Mouse (Mus musculus): ENCODE measurements at regions not wholly inside any gene's neighbourhood (a gene's known extent, or its start where the extent isn't known, plus 50 kb on each side); places are given as distances from the start of the nearest gene placed in this dataset.
A peak's percentile ranks its signal among the peaks of the same experiment; 100 is the strongest.

DNA sequence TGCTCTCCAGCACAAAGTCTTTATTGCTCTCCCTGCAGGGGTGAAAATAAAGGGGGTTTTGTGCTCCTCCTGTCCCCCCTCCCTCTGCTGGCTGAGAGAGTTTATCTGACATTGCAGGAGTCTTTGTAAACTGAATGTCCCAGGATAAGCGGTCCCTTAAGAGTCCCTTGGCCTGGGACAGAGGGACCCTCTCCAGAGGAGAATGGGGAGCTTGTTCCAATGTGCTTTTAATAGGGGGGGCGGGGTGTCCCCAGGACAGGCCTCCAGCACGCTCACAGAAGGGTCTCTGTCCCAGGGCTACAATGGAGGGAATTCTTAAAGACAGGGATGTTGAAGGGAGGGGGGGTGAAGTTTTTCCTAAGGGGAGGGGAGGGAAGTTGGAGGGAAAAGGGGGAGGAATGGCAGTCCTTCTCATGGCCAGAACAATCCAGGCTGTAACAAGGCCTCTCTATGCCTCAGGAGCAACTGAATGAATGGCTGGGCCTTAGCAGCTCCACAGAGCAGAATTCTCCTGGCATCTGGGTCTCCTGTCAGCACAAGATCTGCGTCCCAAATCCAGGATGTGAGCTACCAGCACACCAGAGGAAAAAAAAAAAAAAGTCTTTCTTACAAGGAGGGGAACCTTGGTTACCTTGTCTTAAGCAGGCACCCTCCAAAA, 406.4 kb downstream of the Sox9 start:
- no peak for DNase-seq

GRCm38 (mm10) chr11:113190006-113190405, 408.0 kb downstream of the Sox9 start:
- DNase-seq: no peak

DNA sequence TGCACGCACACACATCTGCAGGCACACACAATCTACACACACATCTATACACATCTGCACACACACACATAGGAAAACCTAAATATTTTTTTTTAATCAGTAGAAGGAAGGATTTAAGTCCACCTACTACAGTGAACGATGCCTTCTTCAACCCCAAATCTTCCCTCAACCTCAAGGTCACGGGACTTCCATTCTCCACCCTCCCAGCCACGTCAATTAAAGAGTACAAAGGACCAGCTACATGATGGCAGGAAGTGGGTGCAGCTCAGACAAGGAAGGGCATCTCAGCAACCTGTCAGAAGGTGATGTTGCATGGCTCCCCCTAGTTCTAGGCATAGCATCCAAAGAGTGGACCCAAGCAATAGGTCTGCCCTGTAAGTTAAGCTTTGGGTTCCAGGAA, 408.5 kb downstream of the Sox9 start:
- DNase-seq: no peak

DNA sequence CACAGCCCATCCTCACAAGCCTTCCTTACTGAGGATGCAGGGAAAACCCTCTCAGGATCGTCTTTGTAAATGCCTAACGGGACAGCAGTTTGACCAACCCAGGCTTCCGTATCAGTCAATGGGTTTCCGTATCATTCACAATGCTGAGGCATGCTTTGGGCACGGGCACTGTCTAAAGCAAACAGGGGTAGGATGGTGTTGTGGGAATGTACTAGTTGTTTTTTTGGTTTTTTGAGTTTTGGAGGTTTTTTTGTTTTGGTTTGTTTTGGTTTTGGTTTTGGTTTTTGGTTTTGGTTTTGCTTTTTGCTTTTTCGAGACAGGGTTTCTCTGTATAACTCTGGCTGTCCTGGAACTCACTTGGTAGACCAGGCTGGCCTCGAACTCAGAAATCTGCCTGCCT, 409.0 kb downstream of the Sox9 start:
- no peak for DNase-seq

GRCm38 (mm10) chr11:113192086-113192856, 410.2 kb downstream of the Sox9 start:
- peak; percentile 60 for DNase-seq

DNA sequence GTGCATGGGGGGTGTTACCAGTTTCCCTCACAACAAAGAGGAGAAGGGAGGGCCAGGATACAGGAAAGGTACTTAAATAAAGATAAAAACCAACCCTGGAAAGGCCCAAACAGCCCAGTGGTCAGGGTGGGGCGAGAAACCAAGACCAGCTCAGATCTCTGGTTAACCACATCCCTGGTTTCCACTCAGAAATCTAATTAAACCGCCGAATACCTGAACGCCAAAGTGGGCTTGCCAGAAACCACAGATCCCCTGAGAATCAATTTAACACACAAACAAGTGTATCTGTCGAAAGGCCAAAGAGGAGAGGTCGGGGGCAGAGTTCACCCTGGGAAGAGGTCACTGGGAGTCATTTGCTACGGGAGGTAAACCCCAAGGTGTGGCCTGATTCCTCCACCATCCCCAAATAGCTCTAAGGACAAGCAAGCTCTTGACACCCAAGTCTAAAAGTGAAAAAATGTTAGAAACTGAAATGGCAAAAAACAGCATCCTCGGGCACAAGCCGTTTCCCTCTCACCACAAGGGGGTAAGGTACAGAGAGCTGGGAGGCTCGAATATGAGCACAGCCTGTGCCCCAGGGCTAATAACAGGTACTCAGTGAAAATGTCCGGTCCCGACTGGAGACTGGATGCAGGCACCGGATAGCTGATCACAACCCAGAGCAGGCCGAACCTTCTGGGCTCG, 412.3 kb downstream of the Sox9 start:
- DNase-seq: no peak
